Mouse (Mus musculus): ENCODE measurements around the gene Polr2e. TPM values are rescaled to one million over a fixed set of nuclear protein-coding genes. Genes with fewer than 3 reads are reported as not detected.

The Polr2e gene
- polyA plus RNA-seq, 1 experiment from 2014 or later: 279 TPM

DNA sequence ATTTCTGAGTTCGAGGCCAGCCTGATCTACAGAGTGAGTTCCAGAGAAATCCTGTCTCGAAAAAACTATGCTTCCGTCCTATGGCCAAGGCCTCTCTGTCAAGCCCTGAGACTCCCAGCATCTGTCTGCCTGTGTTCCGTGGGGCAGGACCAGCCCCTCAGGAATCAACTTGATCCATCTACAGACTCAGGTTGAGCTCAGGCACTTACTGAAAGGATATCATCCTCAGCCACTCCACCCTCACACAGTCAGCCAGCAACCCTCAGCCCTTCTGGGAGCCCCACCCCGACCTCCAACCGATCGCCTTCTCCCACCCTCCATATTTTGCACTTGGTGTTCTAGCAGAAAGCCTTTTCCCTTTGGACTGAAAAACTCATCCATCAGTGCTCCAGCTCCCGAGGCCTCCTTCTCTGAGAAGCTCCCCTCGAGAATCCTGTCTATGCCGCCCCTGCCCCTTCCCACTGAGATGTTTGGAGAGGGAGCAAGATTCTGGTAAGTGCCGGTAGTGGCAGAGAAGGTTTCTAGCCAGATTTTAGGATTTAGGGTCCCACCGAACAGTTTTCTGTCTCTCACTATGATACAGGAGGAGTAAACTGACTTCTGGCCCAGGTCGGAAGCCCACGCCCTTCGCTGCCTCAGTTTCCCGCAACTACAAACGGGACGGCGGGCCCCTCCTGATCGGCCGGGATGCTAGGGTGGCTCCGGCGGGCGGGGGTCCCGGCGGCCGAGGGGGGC, 51.7 kb downstream of the Polr2e start:
- H3K27ac ChIP-seq: peak overlapping the region; percentile 87
- 11% methylated on average over 27 of the region's 27 CpGs for WGBS
- peaks cover 61% of the 10 kb centered on the region for H3K4me1 ChIP-seq
- peak overlapping the region; percentile 80 for H3K4me3 ChIP-seq
- no peak for DNase-seq (ENCODE audit: extremely low spot score, low spot score)
- peaks cover 14% of the 10 kb centered on the region; the same call in 1 of the 2 replicates for H3K9me3 ChIP-seq
- peaks cover 23% of the 10 kb centered on the region for H3K36me3 ChIP-seq (replicated peaks)
- peaks cover 53% of the 10 kb centered on the region for H3K27me3 ChIP-seq (ENCODE audit: poor library complexity, severe bottlenecking)

DNA sequence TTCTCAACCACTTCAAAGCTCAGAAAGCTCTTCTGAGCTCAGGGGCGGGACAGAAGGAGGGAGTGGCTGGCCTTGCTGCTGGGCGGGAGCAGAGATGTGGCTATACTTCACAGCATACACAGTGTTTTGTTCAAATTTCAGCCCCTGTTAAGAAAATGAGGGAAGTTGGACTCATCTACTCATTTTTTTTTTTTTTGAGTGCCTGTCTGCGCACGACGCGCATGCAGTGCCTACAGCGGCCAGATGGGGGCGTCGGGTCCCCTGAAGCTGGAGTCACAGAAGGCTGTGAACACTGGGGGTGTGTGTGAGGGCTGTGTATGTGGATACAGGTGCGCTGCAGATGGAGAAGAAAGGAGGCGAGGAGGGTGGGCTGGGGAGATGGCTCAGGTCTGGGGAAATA, 52.6 kb downstream of the Polr2e start:
- Histone ChIP-seq H3K27ac (peak overlapping the region; percentile 87), H3K9me3 (peaks cover 12% of the 10 kb centered on the region; the same call in 1 of the 2 replicates), H3K4me1 (peaks cover 69% of the 10 kb centered on the region), H3K36me3 (replicated peaks) (peaks cover 19% of the 10 kb centered on the region), H3K27me3 (ENCODE audit: poor library complexity, severe bottlenecking) (peaks cover 53% of the 10 kb centered on the region), H3K4me3 (peak overlapping the region; percentile 80)
- DNase-seq (ENCODE audit: extremely low spot score, low spot score): peak; percentile 79
- 6% methylated on average over 11 of the region's 11 CpGs for WGBS

DNA sequence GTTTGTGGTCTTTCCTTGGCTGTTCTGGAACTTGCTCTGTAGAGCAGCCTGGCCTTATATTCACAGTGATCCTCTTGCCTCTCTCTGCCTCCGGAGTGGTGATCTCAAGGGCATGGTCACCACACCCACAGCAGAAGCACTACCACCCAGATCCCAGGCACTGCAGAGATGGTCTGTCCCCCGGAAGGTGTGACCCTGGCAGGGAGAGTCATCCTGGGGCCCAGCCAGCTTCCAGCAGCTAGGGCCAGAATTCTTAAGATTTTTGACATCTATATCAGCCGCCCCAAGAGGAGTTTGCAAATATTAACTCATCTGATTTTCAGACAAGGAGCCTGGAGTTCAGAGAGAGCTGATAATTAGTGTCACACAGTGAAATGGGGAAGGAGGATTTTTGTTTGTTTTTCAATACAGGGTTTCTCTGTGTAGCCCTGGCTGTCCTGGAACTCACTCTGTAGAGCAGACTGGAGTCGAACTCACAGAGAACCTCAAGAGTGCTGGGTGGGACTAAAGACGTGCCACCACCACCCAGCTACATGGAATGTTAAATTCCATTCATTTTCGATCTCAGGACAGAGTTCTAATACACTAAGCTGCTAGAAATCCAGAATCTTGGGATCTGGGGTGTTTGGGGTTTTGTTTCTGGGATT, 53.2 kb downstream of the Polr2e start:
- H3K27ac ChIP-seq: peak overlapping the region; percentile 92; the same call in 1 of the 2 replicates

More for the DNA sequence above, 53.2 kb downstream of the Polr2e start:
- 51% methylated on average over 6 of the region's 6 CpGs for WGBS
- DNase-seq (ENCODE audit: extremely low spot score, low spot score): no peak
- H3K4me3 ChIP-seq: peak overlapping the region; percentile 80
- H3K36me3 ChIP-seq (replicated peaks): peaks cover 19% of the 10 kb centered on the region
- H3K4me1 ChIP-seq: peaks cover 74% of the 10 kb centered on the region
- peaks cover 53% of the 10 kb centered on the region for H3K27me3 ChIP-seq (ENCODE audit: poor library complexity, severe bottlenecking)
- peaks cover 7% of the 10 kb centered on the region; the same call in 1 of the 2 replicates for H3K9me3 ChIP-seq

Other genes with a start within 250 kb of the Polr2e start
- gene Prss57, start 248.8 kb downstream of the Polr2e start, polyA plus RNA-seq (2016; fragmentation: Nextera tagmentation; extraction: Ambion mirVana): not detected in 2 replicates
- 114 and 119 TPM in 2 replicates for gene Palm, start 246.2 kb downstream of the Polr2e start, polyA plus RNA-seq (2016; fragmentation: Nextera tagmentation; extraction: Ambion mirVana)
- 0.18 and 1.0 TPM in 2 replicates for gene Misp, start 218.8 kb downstream of the Polr2e start, polyA plus RNA-seq (2016; fragmentation: Nextera tagmentation; extraction: Ambion mirVana)
- gene Ptbp1, start 185.4 kb downstream of the Polr2e start, polyA plus RNA-seq (2016; fragmentation: Nextera tagmentation; extraction: Ambion mirVana): 370 and 377 TPM in 2 replicates
- gene Prtn3, start 165.3 kb downstream of the Polr2e start, polyA plus RNA-seq (2016; fragmentation: Nextera tagmentation; extraction: Ambion mirVana): 8.1 TPM in 2 replicates
- gene Plppr3, start 165.2 kb downstream of the Polr2e start, polyA plus RNA-seq (2016; fragmentation: Nextera tagmentation; extraction: Ambion mirVana): 91.4 and 102 TPM in 2 replicates
- not detected in 2 replicates for gene Elane, start 153.5 kb downstream of the Polr2e start, polyA plus RNA-seq (2016; fragmentation: Nextera tagmentation; extraction: Ambion mirVana)
- not detected in 2 replicates for gene Cfd, start 148.9 kb downstream of the Polr2e start, polyA plus RNA-seq (2016; fragmentation: Nextera tagmentation; extraction: Ambion mirVana)
- 61.8 and 65.7 TPM in 2 replicates for gene Med16, start 130.9 kb downstream of the Polr2e start, polyA plus RNA-seq (2016; fragmentation: Nextera tagmentation; extraction: Ambion mirVana)
- gene Gm26602, start 128.9 kb downstream of the Polr2e start, polyA plus RNA-seq (2016; fragmentation: Nextera tagmentation; extraction: Ambion mirVana): 1.9 TPM in 1 of 2 replicates, not detected in the other
- 0.28 and 0.48 TPM in 2 replicates for gene Kiss1r, start 122.8 kb downstream of the Polr2e start, polyA plus RNA-seq (2016; fragmentation: Nextera tagmentation; extraction: Ambion mirVana)
- gene R3hdm4, start 118.6 kb downstream of the Polr2e start, polyA plus RNA-seq (2016; fragmentation: Nextera tagmentation; extraction: Ambion mirVana): 112 and 116 TPM in 2 replicates
- 12.5 and 13.0 TPM in 2 replicates for gene Arid3a, start 112.8 kb downstream of the Polr2e start, polyA plus RNA-seq (2016; fragmentation: Nextera tagmentation; extraction: Ambion mirVana)
- 165 and 167 TPM in 2 replicates for gene Wdr18, start 79.6 kb downstream of the Polr2e start, polyA plus RNA-seq (2016; fragmentation: Nextera tagmentation; extraction: Ambion mirVana)
- gene Grin3b, start 69.1 kb downstream of the Polr2e start, polyA plus RNA-seq (2016; fragmentation: Nextera tagmentation; extraction: Ambion mirVana): 0.20 and 0.31 TPM in 2 replicates
- 8.4 and 9.6 TPM in 2 replicates for gene Tmem259, start 55.5 kb downstream of the Polr2e start, polyA plus RNA-seq (2016; fragmentation: Nextera tagmentation; extraction: Ambion mirVana)
- 222 and 226 TPM in 2 replicates for gene Cnn2, start 51.2 kb downstream of the Polr2e start, polyA plus RNA-seq (2016; fragmentation: Nextera tagmentation; extraction: Ambion mirVana)
- 2.9 and 3.1 TPM in 2 replicates for gene Abca7, start 43.3 kb downstream of the Polr2e start, polyA plus RNA-seq (2016; fragmentation: Nextera tagmentation; extraction: Ambion mirVana)
- gene Arhgap45, start 23.1 kb downstream of the Polr2e start, polyA plus RNA-seq (2016; fragmentation: Nextera tagmentation; extraction: Ambion mirVana): 8.0 and 9.1 TPM in 2 replicates
- 670 and 692 TPM in 2 replicates for gene Gpx4, start 7.4 kb upstream of the Polr2e start, polyA plus RNA-seq (2016; fragmentation: Nextera tagmentation; extraction: Ambion mirVana)
- 14.7 and 15.6 TPM in 2 replicates for gene Sbno2, start 65.8 kb upstream of the Polr2e start, polyA plus RNA-seq (2016; fragmentation: Nextera tagmentation; extraction: Ambion mirVana)
- gene Stk11, start 76.0 kb upstream of the Polr2e start, polyA plus RNA-seq (2016; fragmentation: Nextera tagmentation; extraction: Ambion mirVana): 14.4 and 18.1 TPM in 2 replicates
- gene Atp5d, start 98.8 kb upstream of the Polr2e start, polyA plus RNA-seq (2016; fragmentation: Nextera tagmentation; extraction: Ambion mirVana): 495 and 498 TPM in 2 replicates
- gene Cbarp, start 101.0 kb upstream of the Polr2e start, polyA plus RNA-seq (2016; fragmentation: Nextera tagmentation; extraction: Ambion mirVana): 6.8 and 7.3 TPM in 2 replicates
- 19.1 and 19.8 TPM in 2 replicates for gene Midn, start 108.5 kb upstream of the Polr2e start, polyA plus RNA-seq (2016; fragmentation: Nextera tagmentation; extraction: Ambion mirVana)
- gene Cirbp, start 126.2 kb upstream of the Polr2e start, polyA plus RNA-seq (2016; fragmentation: Nextera tagmentation; extraction: Ambion mirVana): 90.9 and 116 TPM in 2 replicates
- gene 1600002K03Rik, start 133.1 kb upstream of the Polr2e start, polyA plus RNA-seq (2016; fragmentation: Nextera tagmentation; extraction: Ambion mirVana): 9.8 and 10.7 TPM in 2 replicates
- 23.2 and 24.2 TPM in 2 replicates for gene Efna2, start 139.7 kb upstream of the Polr2e start, polyA plus RNA-seq (2016; fragmentation: Nextera tagmentation; extraction: Ambion mirVana)
- 89.4 and 98.3 TPM in 2 replicates for gene Mum1, start 186.6 kb upstream of the Polr2e start, polyA plus RNA-seq (2016; fragmentation: Nextera tagmentation; extraction: Ambion mirVana)
- gene Ndufs7, start 209.3 kb upstream of the Polr2e start, polyA plus RNA-seq (2016; fragmentation: Nextera tagmentation; extraction: Ambion mirVana): 309 and 314 TPM in 2 replicates
- gene Gamt, start 221.2 kb upstream of the Polr2e start, polyA plus RNA-seq (2016; fragmentation: Nextera tagmentation; extraction: Ambion mirVana): 18.3 and 19.1 TPM in 2 replicates
- gene Dazap1, start 221.7 kb upstream of the Polr2e start, polyA plus RNA-seq (2016; fragmentation: Nextera tagmentation; extraction: Ambion mirVana): 48.2 and 52.3 TPM in 2 replicates